Mouse (Mus musculus): ENCODE measurements around the gene AC134908.4. TPM values are rescaled to one million over a fixed set of nuclear protein-coding genes. Genes with fewer than 3 reads are reported as not detected.
A peak's percentile ranks its signal among the peaks of the same experiment; 100 is the strongest.

Gene AC134908.4
- polyA plus RNA-seq (2012; rRNA removed) = 1.4 and 2.0 TPM in 2 replicates

- DNase-seq (ENCODE audit: extremely low spot score in 1 of 2, low spot score in 1 of 2) = peak; percentile 59 to 66
Observed at GRCm38 (mm10) chr17:25795609-25796092, at the start of gene AC134908.4. TSS of gene AC134908.4 (minus strand) at chr17:25795659.

GRCm38 (mm10) chr17:25844396-25844901 is 49.0 kb upstream of the AC134908.4 start, which contains the start of gene Rhot2:
TSS of gene Rhot2 (minus strand) at chr17:25844851.
- peak; percentile 87 to 97 for DNase-seq (ENCODE audit: extremely low spot score in 1 of 2, low spot score in 1 of 2)

- DNase-seq (ENCODE audit: extremely low spot score in 1 of 2, low spot score in 1 of 2) = no peak
Observed at GRCm38 (mm10) chr17:25843636-25844395, 48.4 kb upstream of the AC134908.4 start.

GRCm38 (mm10) chr17:25843122-25843521 is 47.7 kb upstream of the AC134908.4 start:
- no peak for DNase-seq (ENCODE audit: extremely low spot score in 1 of 2, low spot score in 1 of 2)

DNA sequence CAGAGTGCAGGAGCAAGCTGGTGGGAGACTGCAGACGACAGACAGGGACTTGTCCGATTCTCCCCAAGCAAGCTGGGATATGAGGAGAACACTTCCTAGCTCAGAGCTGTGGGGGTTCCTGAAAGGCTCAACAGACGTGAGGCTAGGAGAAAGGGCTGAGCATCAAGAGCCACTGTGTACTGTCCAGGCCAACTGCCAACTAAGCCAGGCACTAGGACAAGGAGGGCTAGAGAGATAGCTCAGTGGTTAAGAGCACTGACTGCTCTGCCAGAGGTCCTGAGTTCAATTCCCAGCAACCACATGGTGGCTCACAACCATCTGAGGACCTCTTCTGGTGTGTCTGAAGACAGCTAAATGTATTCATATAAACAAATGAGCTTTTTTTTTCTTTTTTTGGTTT is 47.0 kb upstream of the AC134908.4 start:
- no peak for DNase-seq (ENCODE audit: extremely low spot score in 1 of 2, low spot score in 1 of 2)

DNA sequence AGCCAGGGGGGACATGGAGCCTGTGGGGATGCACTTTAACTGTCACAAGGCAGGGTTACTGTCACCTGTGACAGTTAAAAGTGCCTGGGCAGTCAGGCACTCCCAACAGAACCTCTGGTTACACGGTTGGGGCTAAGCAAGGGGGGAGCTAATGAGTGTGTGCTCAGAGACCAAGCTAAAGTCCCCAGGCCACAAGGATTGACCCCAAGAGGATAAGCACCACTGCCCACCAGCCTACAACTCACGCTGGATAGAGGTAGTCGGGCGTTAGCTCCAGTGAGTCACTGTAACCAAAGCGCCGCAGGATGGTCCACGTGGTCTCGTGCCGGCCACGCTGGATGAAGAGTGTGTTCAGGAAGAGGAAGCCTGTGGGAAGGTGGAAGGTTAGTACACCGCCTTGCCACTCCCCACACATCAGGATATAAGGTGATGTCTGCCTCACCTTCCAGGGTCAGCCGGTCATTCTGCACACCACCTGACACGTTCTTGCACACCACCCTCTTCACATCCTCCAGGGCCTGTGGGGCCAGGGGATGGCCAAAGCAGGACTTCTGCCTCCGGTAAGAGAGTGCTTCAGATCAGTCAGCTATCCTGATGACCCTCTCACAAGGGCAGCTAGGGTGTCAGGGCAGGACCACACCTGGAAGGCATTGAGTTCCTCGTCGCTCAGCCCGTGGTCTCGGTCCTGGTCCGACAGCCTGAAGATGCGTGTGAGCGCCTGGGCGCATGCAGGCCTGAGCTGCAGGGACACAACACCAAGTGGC is 45.8 kb upstream of the AC134908.4 start, which contains the start of gene Gm20683:
Gene Gm20683 (minus strand): TSS at position 647 of the 764 bp plus-strand sequence.
- no peak for DNase-seq (ENCODE audit: extremely low spot score in 1 of 2, low spot score in 1 of 2)

DNA sequence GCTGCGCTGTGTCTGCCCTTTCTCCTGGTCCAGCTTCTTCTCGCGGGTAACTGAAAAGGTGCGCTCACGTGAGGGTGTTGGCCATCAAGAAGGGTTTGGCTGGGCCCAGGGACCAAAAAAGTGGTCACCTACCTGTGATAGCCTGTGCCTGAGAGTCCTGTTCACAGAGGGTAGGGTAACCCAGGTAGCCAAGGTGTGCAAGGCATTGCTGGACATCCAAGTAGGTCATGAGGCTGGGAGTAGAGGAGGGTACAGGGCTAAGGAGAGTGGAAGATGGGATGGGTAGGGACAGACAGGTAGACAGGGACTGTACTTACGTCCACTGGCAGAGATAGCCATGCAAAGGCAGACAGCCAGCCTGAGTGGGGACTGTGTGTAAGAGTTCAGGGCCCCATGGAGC is 45.1 kb upstream of the AC134908.4 start:
- DNase-seq (ENCODE audit: extremely low spot score in 1 of 2, low spot score in 1 of 2) = no peak

GRCm38 (mm10) chr17:25839455-25840235 is 44.2 kb upstream of the AC134908.4 start:
- DNase-seq (ENCODE audit: extremely low spot score in 1 of 2, low spot score in 1 of 2) = no peak

DNA sequence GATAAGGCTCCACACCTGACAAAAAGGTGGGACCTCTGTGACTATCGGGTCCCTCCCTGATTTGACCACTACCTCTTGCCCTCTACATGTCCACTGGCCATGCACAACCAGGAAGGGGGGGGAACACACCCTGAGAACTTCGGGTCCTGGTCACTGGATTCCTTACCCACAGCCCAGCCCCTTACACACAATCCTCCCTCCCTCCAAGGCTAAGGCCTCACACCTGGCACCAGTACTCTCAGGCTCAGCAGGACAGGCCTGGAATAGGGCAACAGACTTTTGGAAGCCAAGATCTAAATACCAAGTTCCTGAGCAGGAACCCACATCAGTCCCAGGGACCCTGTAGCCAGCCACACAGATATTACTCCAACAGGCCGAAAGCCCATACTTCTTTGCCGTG is 43.4 kb upstream of the AC134908.4 start:
- no peak for DNase-seq (ENCODE audit: extremely low spot score in 1 of 2, low spot score in 1 of 2)

DNA sequence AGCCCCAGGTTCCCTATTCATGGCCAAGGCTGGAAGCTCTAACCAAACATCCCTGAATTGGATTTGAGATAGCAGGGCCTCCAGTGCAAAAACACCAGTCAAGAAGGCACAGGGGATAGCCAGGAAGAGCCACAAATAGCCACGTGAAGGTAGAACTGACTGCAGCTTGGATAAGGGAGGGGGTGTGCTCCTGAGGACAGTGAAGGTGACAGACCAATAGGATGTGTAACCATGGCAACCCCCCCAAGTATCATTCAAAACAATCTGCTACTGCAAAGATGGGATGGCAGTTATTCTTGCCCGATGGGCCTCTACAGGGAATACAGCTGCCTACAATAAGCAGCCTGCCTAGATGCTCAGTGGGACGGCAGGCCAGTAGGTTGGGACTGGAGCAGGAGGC is 42.1 kb upstream of the AC134908.4 start:
- peak in 1 of 2 experiments; percentile 36 for DNase-seq (ENCODE audit: extremely low spot score in 1 of 2, low spot score in 1 of 2)

- DNase-seq (ENCODE audit: extremely low spot score in 1 of 2, low spot score in 1 of 2) = peak in 1 of 2 experiments; percentile 89
Observed at GRCm38 (mm10) chr17:25837076-25837410, 41.6 kb upstream of the AC134908.4 start, which contains the start of gene Rhbdl1. TSS of gene Rhbdl1 (minus strand) at chr17:25837295.

DNA sequence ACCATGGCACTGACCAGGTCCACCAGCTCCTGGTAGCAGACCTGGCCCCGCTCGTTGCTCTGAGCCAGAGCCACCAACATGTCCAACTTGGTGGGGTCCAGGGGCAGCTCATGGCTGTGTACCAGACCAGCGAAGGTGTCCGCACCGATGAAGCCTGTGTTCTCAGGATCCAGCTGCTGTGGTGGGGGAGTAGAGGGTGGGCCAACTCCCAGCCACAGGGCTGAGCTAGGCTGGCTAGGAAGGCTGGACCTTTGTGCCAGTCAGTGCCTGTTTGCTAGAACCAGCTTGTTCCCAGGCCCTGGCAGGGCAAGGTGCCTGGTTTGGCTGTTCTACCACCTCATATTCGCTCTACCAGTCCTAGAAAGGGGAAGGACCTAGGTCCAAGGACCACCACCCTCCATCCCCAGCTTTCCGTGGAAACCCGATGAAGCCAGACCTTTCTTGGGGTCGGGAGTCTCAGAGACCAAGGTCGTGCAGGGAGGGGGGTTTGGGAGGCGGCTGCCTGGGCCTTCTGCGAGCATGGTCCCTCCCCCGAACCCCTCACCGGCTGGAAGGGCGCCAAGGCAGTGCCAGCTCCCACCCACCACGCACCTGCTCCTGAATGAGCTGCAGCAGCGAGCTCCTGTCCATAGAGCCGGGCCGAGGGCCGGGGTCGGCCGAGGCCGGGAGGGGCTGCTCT is 41.1 kb upstream of the AC134908.4 start:
- peak in 1 of 2 experiments; percentile 29 for DNase-seq (ENCODE audit: extremely low spot score in 1 of 2, low spot score in 1 of 2)

DNA sequence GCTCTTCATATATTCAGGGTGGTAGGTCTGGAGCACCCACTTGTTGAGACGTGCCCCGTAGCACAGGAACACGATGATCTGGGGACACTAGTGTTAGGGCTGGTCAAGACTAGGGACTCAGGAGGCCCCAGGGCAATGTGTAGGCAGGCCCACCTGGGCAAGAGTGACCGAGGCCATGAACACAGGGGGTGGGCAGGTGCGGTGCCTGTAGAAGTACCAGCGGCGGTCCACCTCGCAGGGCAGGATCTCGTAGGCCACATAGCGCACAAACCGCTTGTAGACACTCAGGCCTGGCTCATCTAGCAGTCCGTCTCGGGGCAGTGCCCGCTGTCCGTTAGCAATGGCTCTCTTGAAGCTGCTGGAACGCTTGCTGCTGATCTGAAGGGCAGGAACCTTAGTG is 40.4 kb upstream of the AC134908.4 start:
- DNase-seq (ENCODE audit: extremely low spot score in 1 of 2, low spot score in 1 of 2) = no peak

GRCm38 (mm10) chr17:25835301-25835700 is 39.8 kb upstream of the AC134908.4 start:
- no peak for DNase-seq (ENCODE audit: extremely low spot score in 1 of 2, low spot score in 1 of 2)

DNA sequence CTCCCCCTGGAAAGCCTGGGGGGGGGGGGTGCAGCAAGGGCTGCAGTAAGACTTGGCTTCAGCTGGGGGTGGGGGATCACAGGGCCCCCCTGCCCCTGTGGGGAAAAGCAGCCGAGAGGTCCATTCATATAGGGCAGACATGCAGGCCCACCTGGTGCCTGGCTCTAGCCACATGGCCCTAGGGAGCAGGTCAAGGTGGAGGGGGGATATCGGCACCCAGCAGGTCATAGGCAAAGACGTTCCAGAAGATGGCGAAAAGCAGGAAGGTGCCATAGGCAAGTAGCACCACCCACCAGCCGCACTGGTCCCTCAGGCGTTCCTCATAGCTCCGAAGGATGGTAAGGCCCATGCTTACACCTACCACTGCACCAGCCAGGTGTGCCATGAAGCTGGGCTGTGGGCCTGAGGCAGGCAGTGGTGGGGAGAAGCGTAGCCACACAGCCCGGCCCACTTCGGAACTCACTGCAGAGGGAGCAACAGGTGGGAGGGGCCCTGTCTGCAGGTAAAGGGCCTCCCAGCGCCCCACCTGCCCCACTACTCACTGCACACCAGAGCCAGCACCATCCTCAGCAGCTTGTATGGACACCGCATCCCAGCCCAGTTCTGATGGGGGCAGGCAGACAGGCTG is 39.2 kb upstream of the AC134908.4 start:
- DNase-seq (ENCODE audit: extremely low spot score in 1 of 2, low spot score in 1 of 2) = no peak

GRCm38 (mm10) chr17:25833961-25834594 is 38.6 kb upstream of the AC134908.4 start:
- no peak for DNase-seq (ENCODE audit: extremely low spot score in 1 of 2, low spot score in 1 of 2)

DNA sequence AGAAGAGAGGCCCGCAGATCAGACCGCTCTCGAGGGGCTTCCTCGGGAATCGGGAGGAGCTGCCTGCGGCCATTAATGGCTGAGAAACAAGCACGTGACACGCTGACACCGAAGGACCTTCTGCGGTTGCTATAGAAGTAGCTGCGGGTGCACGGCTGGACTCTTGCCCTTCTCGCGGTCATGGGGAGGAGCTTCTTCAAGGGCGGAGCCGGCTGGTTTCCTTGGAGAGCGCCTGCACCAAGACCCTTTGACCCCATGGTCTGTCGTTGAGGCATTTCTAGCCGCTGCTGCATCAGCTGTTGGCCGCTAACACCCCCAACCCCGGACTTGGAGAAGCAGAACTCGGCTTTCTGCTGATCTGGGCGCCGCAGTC is 37.8 kb upstream of the AC134908.4 start, which contains the start of gene Stub1:
Gene Stub1 (minus strand): TSS at position 114 of the 373 bp plus-strand sequence.
- peak; percentile 83 to 84 for DNase-seq (ENCODE audit: extremely low spot score in 1 of 2, low spot score in 1 of 2)

GRCm38 (mm10) chr17:25832436-25833290 is 37.2 kb upstream of the AC134908.4 start:
- peak; percentile 98 to 99 for DNase-seq (ENCODE audit: extremely low spot score in 1 of 2, low spot score in 1 of 2)

All from frontal cortex, adult 2 months (tissue).